Mouse (Mus musculus): ENCODE data around the gene Slc22a2.

Gene Slc22a2

DNA sequence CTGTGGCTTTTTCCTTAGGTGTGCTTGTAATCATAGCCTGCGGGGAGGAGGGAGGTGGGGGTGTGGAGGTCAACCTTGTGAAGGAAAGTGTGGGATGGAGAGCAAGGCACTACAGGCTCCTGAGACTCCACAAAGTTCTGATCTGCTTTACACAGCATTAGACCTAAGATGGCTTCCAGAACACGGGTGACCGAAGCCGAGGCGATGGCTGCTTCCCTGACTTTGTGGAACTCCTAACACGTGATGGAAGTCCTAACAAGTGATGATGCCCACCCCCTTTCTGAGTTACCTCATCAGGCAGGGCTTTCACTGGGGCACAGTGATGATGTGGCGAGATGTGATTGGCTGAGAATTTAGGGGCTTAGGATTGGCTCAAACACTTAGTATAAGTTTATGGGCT, 6.8 kb upstream of the Slc22a2 start:
- Histone ChIP-seq H3K4me1 (replicated peaks; ENCODE audit: low read depth, low read length) (no peaks in the 10 kb centered on the region), H3K4me3 (replicated peaks; ENCODE audit: low read length) (no peak overlapping the region), H3K9me3 (ENCODE audit: low read length) (no peaks in the 10 kb centered on the region), H3K27me3 (ENCODE audit: insufficient read depth, low read length) (no peaks in the 10 kb centered on the region), H3K36me3 (ENCODE audit: insufficient read depth, low read length) (no peaks in the 10 kb centered on the region)
- TF ChIP-seq NANOG (IDR thresholded peaks at IDR 0.05; ENCODE audit: borderline replicate concordance, low read length), result no peak

DNA sequence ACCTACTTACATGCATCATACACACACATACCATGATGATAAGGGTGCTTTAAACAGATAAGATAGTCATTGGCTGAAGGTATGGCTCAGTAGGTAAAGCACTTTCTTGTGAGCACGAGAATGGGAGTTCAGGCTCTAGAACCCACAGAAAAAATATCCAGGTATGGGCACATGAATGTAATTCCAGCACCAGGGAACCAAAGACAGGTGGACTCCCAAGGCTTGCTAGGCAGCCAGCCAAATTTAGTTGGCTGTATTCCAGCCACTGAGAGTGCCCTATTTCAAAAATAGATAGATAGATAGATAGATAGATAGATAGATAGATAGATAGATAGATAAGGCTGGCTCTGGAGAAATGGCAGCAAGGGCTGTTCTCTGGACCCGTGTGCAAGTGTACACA, 1.4 kb downstream of the Slc22a2 start:
- Histone ChIP-seq H3K4me3 (replicated peaks; ENCODE audit: low read length) (no peak overlapping the region), H3K27me3 (ENCODE audit: insufficient read depth, low read length) (no peaks in the 10 kb centered on the region), H3K36me3 (ENCODE audit: insufficient read depth, low read length) (no peaks in the 10 kb centered on the region), H3K4me1 (replicated peaks; ENCODE audit: low read depth, low read length) (no peaks in the 10 kb centered on the region), H3K9me3 (ENCODE audit: low read length) (no peaks in the 10 kb centered on the region)
- TF ChIP-seq CTCF (conservative IDR thresholded peaks at IDR 0.05; ENCODE audit: low read length), result no peak
- TF ChIP-seq NANOG (IDR thresholded peaks at IDR 0.05; ENCODE audit: borderline replicate concordance, low read length), result no peak
- no peak for TF ChIP-seq POU5F1 (IDR thresholded peaks at IDR 0.05; ENCODE audit: borderline replicate concordance, low read length)

DNA sequence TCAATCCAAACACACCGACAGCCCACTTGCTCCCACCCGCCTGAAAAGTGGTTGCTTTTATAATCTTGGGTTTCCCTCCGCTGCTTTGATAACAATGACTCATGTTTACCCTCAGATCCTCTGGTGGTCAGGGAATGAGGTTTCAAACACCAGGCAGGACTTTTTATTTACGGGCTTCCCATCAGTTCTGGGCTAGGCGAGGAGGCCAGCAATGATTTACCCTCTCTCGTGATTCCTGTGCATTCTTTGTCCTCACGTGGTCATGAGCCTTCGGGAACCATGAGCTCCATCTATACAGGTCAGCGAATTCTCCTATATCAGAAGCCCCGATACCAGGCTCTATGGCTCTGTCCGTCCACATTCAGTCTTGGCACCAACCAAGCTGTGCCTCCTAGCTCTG, 3.0 kb downstream of the Slc22a2 start:
- Histone ChIP-seq H3K36me3 (ENCODE audit: insufficient read depth, low read length) (no peaks in the 10 kb centered on the region), H3K4me3 (replicated peaks; ENCODE audit: low read length) (no peak overlapping the region), H3K27me3 (ENCODE audit: insufficient read depth, low read length) (no peaks in the 10 kb centered on the region), H3K9me3 (ENCODE audit: low read length) (no peaks in the 10 kb centered on the region; the same call in 1 of the 2 replicates), H3K4me1 (replicated peaks; ENCODE audit: low read depth, low read length) (no peaks in the 10 kb centered on the region)
- TF ChIP-seq NANOG (IDR thresholded peaks at IDR 0.05; ENCODE audit: borderline replicate concordance, low read length) (no peak), POU5F1 (IDR thresholded peaks at IDR 0.05; ENCODE audit: borderline replicate concordance, low read length) (no peak), CTCF (conservative IDR thresholded peaks at IDR 0.05; ENCODE audit: low read length) (no peak)

DNA sequence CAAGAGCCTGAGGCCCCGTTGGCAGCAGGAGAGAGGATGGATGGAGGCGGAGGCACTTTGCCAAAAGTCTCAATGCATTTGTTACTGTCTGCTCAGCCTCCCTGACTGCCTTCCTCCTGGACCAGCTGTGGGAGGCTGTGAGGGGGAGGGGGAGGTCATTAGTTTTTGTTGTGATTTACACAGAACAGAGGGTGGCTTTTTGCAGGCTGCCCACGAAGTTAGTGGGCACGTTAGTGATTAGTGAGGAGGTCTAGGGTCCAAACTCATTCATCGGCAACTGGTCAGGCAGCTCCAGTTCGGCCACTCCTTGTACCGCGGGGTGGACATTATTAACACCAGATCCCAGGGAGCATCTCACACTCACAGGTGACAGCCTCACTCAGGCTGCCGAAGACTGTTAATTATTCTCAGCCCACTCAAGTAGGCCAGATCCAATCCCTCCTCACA, 4.9 kb downstream of the Slc22a2 start:
- peaks cover 10% of the 10 kb centered on the region for H3K9me3 ChIP-seq (ENCODE audit: low read length)
- no peaks in the 10 kb centered on the region for H3K36me3 ChIP-seq (ENCODE audit: insufficient read depth, low read length)
- H3K27me3 ChIP-seq (ENCODE audit: insufficient read depth, low read length), result no peaks in the 10 kb centered on the region
- TF ChIP-seq NANOG (IDR thresholded peaks at IDR 0.05; ENCODE audit: borderline replicate concordance, low read length), result no peak
- TF ChIP-seq POU5F1 (IDR thresholded peaks at IDR 0.05; ENCODE audit: borderline replicate concordance, low read length), result no peak
- no peak for TF ChIP-seq CTCF (conservative IDR thresholded peaks at IDR 0.05; ENCODE audit: low read length)
- no peaks in the 10 kb centered on the region for H3K4me1 ChIP-seq (replicated peaks; ENCODE audit: low read depth, low read length)
- H3K4me3 ChIP-seq (replicated peaks; ENCODE audit: low read length), result no peak overlapping the region

DNA sequence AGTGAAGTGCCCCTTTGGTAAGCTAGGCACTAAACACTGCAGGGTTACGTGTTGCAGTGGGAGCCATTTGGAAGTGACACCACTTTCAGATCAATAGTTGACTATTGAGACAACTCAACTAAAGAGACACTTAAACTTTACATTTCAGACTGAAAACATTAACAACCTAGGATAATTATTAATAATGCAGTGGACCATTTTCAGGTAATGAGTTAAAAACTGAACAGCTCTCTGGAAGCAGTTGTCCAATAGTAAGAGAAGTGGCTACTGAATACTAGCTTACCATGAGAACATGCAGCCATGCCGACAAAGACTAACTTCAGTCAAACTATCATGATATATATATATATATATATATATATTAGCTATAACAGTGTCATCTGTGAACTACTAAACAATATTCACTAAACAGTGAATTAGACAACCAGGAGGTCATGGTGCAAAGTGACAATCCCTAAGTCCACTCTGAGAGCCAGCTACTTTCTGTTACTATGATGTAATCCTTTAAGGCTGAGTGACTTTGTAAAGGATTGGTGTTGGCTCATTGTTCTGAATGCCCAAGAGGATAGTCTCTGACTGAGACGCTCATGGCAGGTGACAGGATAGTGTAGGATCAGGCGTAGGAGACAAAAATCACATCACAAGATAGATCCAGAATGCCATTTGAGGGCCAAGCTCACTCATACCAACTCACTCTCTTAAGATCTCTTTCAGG, 7.1 kb downstream of the Slc22a2 start:
- Histone ChIP-seq H3K36me3 (ENCODE audit: insufficient read depth, low read length) (no peaks in the 10 kb centered on the region), H3K4me1 (replicated peaks; ENCODE audit: low read depth, low read length) (no peaks in the 10 kb centered on the region), H3K27me3 (ENCODE audit: insufficient read depth, low read length) (no peaks in the 10 kb centered on the region), H3K4me3 (replicated peaks; ENCODE audit: low read length) (no peak overlapping the region), H3K9me3 (ENCODE audit: low read length) (peaks cover 16% of the 10 kb centered on the region)
- TF ChIP-seq POU5F1 (IDR thresholded peaks at IDR 0.05; ENCODE audit: borderline replicate concordance, low read length) (no peak), NANOG (IDR thresholded peaks at IDR 0.05; ENCODE audit: borderline replicate concordance, low read length) (no peak), CTCF (conservative IDR thresholded peaks at IDR 0.05; ENCODE audit: low read length) (no peak)

DNA sequence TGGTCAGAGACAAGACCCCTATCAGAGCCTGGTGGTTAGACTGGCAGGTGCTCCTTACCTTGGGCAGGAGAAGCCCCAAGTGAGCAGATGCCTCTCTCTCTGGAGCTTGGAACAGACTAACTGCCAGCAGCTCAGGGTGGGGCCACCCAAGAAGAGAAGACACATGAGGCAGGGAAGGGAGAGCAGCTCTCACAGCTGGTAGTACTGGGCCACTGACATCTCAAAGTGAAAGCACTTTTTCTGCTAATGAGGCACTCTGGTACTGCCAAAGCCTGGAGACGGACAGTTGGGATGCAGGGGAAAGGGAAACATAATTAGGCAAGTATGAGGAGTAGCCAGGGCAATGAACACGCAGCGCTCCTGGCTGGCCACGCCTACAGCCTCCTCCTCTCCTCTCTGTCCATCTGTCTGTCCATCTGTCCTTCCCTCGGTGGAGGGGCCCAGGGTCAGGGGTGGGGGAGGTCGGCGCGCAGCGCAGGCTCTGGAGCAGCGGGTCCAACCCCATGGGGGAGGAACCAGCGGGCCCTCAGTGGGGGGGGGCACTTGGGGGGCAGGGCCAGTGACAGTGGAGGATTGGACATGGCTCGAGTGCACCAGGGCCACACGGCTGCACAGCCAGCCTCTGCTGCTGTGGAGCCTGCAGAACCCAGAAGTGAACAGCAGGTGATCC, 12.0 kb downstream of the Slc22a2 start:
- peaks cover 34% of the 10 kb centered on the region for H3K9me3 ChIP-seq (ENCODE audit: low read length)
- H3K36me3 ChIP-seq (ENCODE audit: insufficient read depth, low read length), result no peaks in the 10 kb centered on the region
- no peaks in the 10 kb centered on the region for H3K4me1 ChIP-seq (replicated peaks; ENCODE audit: low read depth, low read length)
- H3K4me3 ChIP-seq (replicated peaks; ENCODE audit: low read length), result no peak overlapping the region
- H3K27me3 ChIP-seq (ENCODE audit: insufficient read depth, low read length), result no peaks in the 10 kb centered on the region
- no peak for TF ChIP-seq NANOG (IDR thresholded peaks at IDR 0.05; ENCODE audit: borderline replicate concordance, low read length)
- TF ChIP-seq CTCF (conservative IDR thresholded peaks at IDR 0.05; ENCODE audit: low read length), result no peak
- TF ChIP-seq POU5F1 (IDR thresholded peaks at IDR 0.05; ENCODE audit: borderline replicate concordance, low read length), result no peak

DNA sequence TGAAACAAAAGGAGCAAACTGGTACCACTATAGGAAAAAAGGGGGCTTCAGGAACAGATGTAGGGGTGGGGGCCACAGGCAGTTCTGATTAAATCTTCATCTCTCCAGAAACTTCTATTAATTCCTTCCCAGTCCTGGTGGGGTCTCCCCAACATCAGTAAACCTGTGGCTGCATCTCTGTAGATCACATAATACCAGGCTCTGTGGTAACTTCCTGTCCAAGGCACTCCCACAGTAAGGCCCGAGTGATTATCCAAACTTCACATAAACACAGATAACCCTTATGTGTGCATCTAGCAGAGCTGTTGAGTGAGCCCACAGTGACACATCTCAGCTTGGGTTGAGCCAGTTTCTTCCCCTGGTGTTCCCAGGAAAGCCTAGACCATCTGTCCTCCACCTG, 22.7 kb downstream of the Slc22a2 start:
- no peak for TF ChIP-seq CTCF (conservative IDR thresholded peaks at IDR 0.05; ENCODE audit: low read length)
- no peak for TF ChIP-seq NANOG (IDR thresholded peaks at IDR 0.05; ENCODE audit: borderline replicate concordance, low read length)
- TF ChIP-seq POU5F1 (IDR thresholded peaks at IDR 0.05; ENCODE audit: borderline replicate concordance, low read length), result no peak
- Histone ChIP-seq H3K27me3 (ENCODE audit: insufficient read depth, low read length) (no peaks in the 10 kb centered on the region), H3K36me3 (ENCODE audit: insufficient read depth, low read length) (no peaks in the 10 kb centered on the region), H3K4me3 (replicated peaks; ENCODE audit: low read length) (no peak overlapping the region), H3K9me3 (ENCODE audit: low read length) (peaks cover 16% of the 10 kb centered on the region), H3K4me1 (replicated peaks; ENCODE audit: low read depth, low read length) (no peaks in the 10 kb centered on the region)

DNA sequence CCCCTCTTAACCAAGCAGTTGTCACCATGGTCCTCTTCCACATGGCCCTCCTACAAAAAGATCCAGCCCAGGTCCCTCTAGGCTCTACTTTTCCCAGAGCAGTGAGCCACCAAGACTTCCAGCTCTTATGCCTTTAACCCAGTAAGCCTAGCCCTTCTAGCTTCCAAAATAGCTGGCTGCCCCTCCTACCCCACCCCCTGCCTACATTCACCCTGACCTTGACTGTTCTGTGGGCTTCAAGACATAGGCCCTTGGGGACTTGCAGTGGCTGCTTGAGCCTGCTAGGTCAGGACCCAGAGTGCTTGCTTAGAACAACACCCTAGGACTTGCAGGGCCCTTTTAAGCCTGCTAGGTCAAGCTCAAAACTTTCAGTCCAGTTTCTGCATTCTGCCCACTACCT, 23.3 kb downstream of the Slc22a2 start:
- H3K27me3 ChIP-seq (ENCODE audit: insufficient read depth, low read length), result no peaks in the 10 kb centered on the region
- peaks cover 16% of the 10 kb centered on the region for H3K9me3 ChIP-seq (ENCODE audit: low read length)
- TF ChIP-seq POU5F1 (IDR thresholded peaks at IDR 0.05; ENCODE audit: borderline replicate concordance, low read length) (no peak), NANOG (IDR thresholded peaks at IDR 0.05; ENCODE audit: borderline replicate concordance, low read length) (no peak), CTCF (conservative IDR thresholded peaks at IDR 0.05; ENCODE audit: low read length) (no peak)

More for the DNA sequence above, 23.3 kb downstream of the Slc22a2 start:
- Histone ChIP-seq H3K4me3 (replicated peaks; ENCODE audit: low read length) (no peak overlapping the region), H3K36me3 (ENCODE audit: insufficient read depth, low read length) (no peaks in the 10 kb centered on the region), H3K4me1 (replicated peaks; ENCODE audit: low read depth, low read length) (no peaks in the 10 kb centered on the region)

All from E14TG2a.4 (cell line).